Mouse (Mus musculus) limb, embryonic 14.5 days (tissue): ENCODE data around the gene Elavl3. TPM values are rescaled to one million over a fixed set of nuclear protein-coding genes. Genes with fewer than 3 reads are reported as not detected.

ENCODE experiments used
- ATAC-seq: fragments of 200-750 bp; cut with Nextera tagmentation; 2 replicates; pipeline ENCODE4 v1.8.0; 2017; ENCODE audit warnings: low read depth, moderate number of reproducible peaks, moderate TSS enrichment; ENCODE audit not compliant: low FRiP score
- DNase-seq: peaks from one replicate; pipeline ENCODE4 v3.0.0-alpha.2; 2015; ENCODE audit warnings: low spot score
- H3K27ac ChIP-seq: fragments of 300-500 bp; sonication (generic); replicated peaks from 2 replicates; pipeline ENCODE4 v1.5.1; 2014; ENCODE audit warnings: low read depth, mild to moderate bottlenecking, low read length, moderate library complexity, mixed read lengths
- H3K27me3 ChIP-seq: fragments of 300-500 bp; sonication (generic); 2 replicates; pipeline ENCODE4 v1.6.1; 2014; ENCODE audit warnings: low read length, mixed read lengths; ENCODE audit not compliant: control insufficient read depth, insufficient read depth
- H3K36me3 ChIP-seq: fragments of 300-500 bp; sonication (generic); 2 replicates; pipeline ENCODE4 v1.6.1; 2014; ENCODE audit warnings: mild to moderate bottlenecking, low read length, moderate library complexity, mixed read lengths; ENCODE audit not compliant: control insufficient read depth, insufficient read depth
- H3K4me1 ChIP-seq: fragments of 300-500 bp; sonication (generic); 2 replicates; pipeline ENCODE4 v1.6.1; 2014; ENCODE audit warnings: antibody characterized with exemption, low read length, mixed read lengths; ENCODE audit not compliant: control insufficient read depth, insufficient read depth
- H3K4me2 ChIP-seq: fragments of 300-500 bp; sonication (generic); replicated peaks from 2 replicates; pipeline ENCODE4 v1.6.1; 2014; ENCODE audit warnings: low read depth, mild to moderate bottlenecking, low read length, moderate library complexity; ENCODE audit not compliant: severe bottlenecking
- H3K4me3 ChIP-seq: fragments of 300-500 bp; sonication (generic); replicated peaks from 2 replicates; pipeline ENCODE4 v1.5.1; 2014; ENCODE audit warnings: low read length
- H3K9ac ChIP-seq: fragments of 300-500 bp; sonication (generic); 2 replicates; pipeline ENCODE4 v1.6.1; 2014; ENCODE audit warnings: mild to moderate bottlenecking, low read depth, low read length, moderate library complexity; ENCODE audit not compliant: severe bottlenecking
- H3K9me3 ChIP-seq: fragments of 300-500 bp; sonication (generic); 2 replicates; pipeline ENCODE4 v1.6.1; 2016; ENCODE audit warnings: low read length; ENCODE audit not compliant: control insufficient read depth
- POLR2A ChIP-seq: fragments of 200-500 bp; IDR thresholded peaks from 2 replicates; pipeline ENCODE4 v1.8.0; 2012; ENCODE audit warnings: inconsistent platforms, mild to moderate bottlenecking, moderate library complexity, borderline replicate concordance; ENCODE audit not compliant: insufficient read depth, insufficient read length; ENCODE audit errors: extremely low read depth
- WGBS: fragments of 180-500 bp; shearing (Covaris S2); extraction: QIAGEN DNeasy Blood & Tissue Kit; methylation state at CpG from one replicate; pipeline ENCODE4 v1.1.7; 2014; 5-methylcytosine and 5-hydroxymethylcytosine counted together
- polyA plus RNA-seq, 2 experiments: library from polyadenylated mRNA; depleted of rRNA in 1 of 2; stranded (reverse) in 1 of 2; unstranded in 1 of 2; fragments of >200 nt; fragmentation: Nextera tagmentation in 1 of 2; extraction: Ambion mirVana in 1 of 2; gene quantifications; 2 replicates each; pipeline versions ENCODE4 v1.2.1 to v1.2.3; 2012 to 2014

Elavl3 gene
- polyA plus RNA-seq, 2 experiments, result 0.67 TPM; not detected in 1

- TF ChIP-seq POLR2A, result no peak
- Histone ChIP-seq H3K4me2 (no peak overlapping the region), H3K36me3 (peaks cover 69% of the 10 kb centered on the region), H3K27me3 (no peaks in the 10 kb centered on the region), H3K9ac (no peak overlapping the region), H3K4me3 (no peak overlapping the region), H3K4me1 (no peaks in the 10 kb centered on the region), H3K9me3 (no peaks in the 10 kb centered on the region), H3K27ac (no peak overlapping the region)
- 93% methylated on average over 7 of the region's 13 CpGs for WGBS
- no peak for ATAC-seq
- no peak for DNase-seq
Observed at GRCm38 (mm10) chr9:22012731-22013130, 39.1 kb downstream of the Elavl3 start.

GRCm38 (mm10) chr9:22011055-22011454 is 40.8 kb downstream of the Elavl3 start:
- Histone ChIP-seq H3K27ac (no peak overlapping the region), H3K36me3 (peaks cover 86% of the 10 kb centered on the region), H3K27me3 (no peaks in the 10 kb centered on the region), H3K4me2 (no peak overlapping the region), H3K4me1 (no peaks in the 10 kb centered on the region), H3K4me3 (no peak overlapping the region), H3K9ac (no peak overlapping the region), H3K9me3 (no peaks in the 10 kb centered on the region)
- WGBS, result 89% methylated on average over 5 of the region's 5 CpGs
- ATAC-seq (no peak), DNase-seq (no peak)
- no peak for TF ChIP-seq POLR2A

- Histone ChIP-seq H3K27me3 (no peaks in the 10 kb centered on the region), H3K36me3 (peaks cover 54% of the 10 kb centered on the region), H3K9ac (no peak overlapping the region), H3K4me1 (peaks cover 17% of the 10 kb centered on the region), H3K9me3 (no peaks in the 10 kb centered on the region), H3K4me2 (no peak overlapping the region), H3K4me3 (no peak overlapping the region), H3K27ac (no peak overlapping the region)
- DNase-seq (no peak), ATAC-seq (no peak)
- TF ChIP-seq POLR2A, result no peak
- 94% methylated on average over 12 of the region's 12 CpGs for WGBS
Observed at GRCm38 (mm10) chr9:22004546-22004945, 47.3 kb downstream of the Elavl3 start.

GRCm38 (mm10) chr9:22003163-22003554 is 48.7 kb downstream of the Elavl3 start:
- H3K4me1 ChIP-seq, result peaks cover 17% of the 10 kb centered on the region
- ATAC-seq, result peak; percentile 4; the same call in 1 of the 2 replicates
- peak overlapping the region; percentile 29; the same call in 1 of the 2 replicates for H3K27ac ChIP-seq
- peak overlapping the region; percentile 61 for H3K4me3 ChIP-seq
- peak; percentile 15 for DNase-seq
- peak overlapping the region; percentile 59 for H3K9ac ChIP-seq
- peaks cover 40% of the 10 kb centered on the region for H3K36me3 ChIP-seq
- no peaks in the 10 kb centered on the region for H3K9me3 ChIP-seq
- H3K27me3 ChIP-seq, result no peaks in the 10 kb centered on the region
- 2% methylated on average over 18 of the region's 18 CpGs for WGBS
- peak overlapping the region; percentile 79 for H3K4me2 ChIP-seq
- TF ChIP-seq POLR2A, result no peak

GRCm38 (mm10) chr9:22002194-22003162 is 49.3 kb downstream of the Elavl3 start, which contains the start of the genes Ccdc151 and Prkcsh:
TSS of gene Ccdc151 (minus strand) at chr9:22002634.
TSS of gene Prkcsh (plus strand) at chr9:22002806.
- 6% methylated on average over 57 of the region's 57 CpGs for WGBS

More at GRCm38 (mm10) chr9:22002194-22003162, 49.3 kb downstream of the Elavl3 start, which contains the start of the genes Ccdc151 and Prkcsh:
- TF ChIP-seq POLR2A, result peak; percentile 52; the same call in 1 of the 2 replicates
- H3K36me3 ChIP-seq, result peaks cover 33% of the 10 kb centered on the region
- peak within 1 kb of the TSS; percentile 59 for H3K9ac ChIP-seq
- peak; percentile 100 for DNase-seq
- peaks cover 17% of the 10 kb centered on the region for H3K4me1 ChIP-seq
- H3K4me3 ChIP-seq, result peak within 1 kb of the TSS; percentile 61
- H3K27ac ChIP-seq, result peak within 1 kb of the TSS; percentile 29; the same call in 1 of the 2 replicates
- no peaks in the 10 kb centered on the region for H3K9me3 ChIP-seq
- H3K27me3 ChIP-seq, result no peaks in the 10 kb centered on the region
- peak; percentile 99 for ATAC-seq
- H3K4me2 ChIP-seq, result peak within 1 kb of the TSS; percentile 79
